Mouse (Mus musculus) olfactory bulb, adult 2 months (tissue): ENCODE data around the gene Nfe2l1. TPM values are rescaled to one million over a fixed set of nuclear protein-coding genes. Genes with fewer than 3 reads are reported as not detected.

Experiments
- H3K27ac ChIP-seq: fragments of 200-500 bp; 2 replicates; pipeline ENCODE4 v1.5.1; 2012; ENCODE audit warnings: low read depth, low read length; ENCODE audit not compliant: insufficient read depth
- H3K4me1 ChIP-seq: fragments of 200-500 bp; 2 replicates; pipeline ENCODE4 v1.6.1; 2012; ENCODE audit warnings: low read length; ENCODE audit not compliant: control insufficient read depth, insufficient read depth
- H3K4me3 ChIP-seq: fragments of 200-500 bp; 2 replicates; pipeline ENCODE4 v1.5.1; 2012; ENCODE audit warnings: mild to moderate bottlenecking, low read depth, low read length, moderate library complexity; ENCODE audit not compliant: insufficient read depth
- POLR2A ChIP-seq: fragments of 200-500 bp; IDR thresholded peaks from 2 replicates; pipeline ENCODE4 v1.6.1; 2012; ENCODE audit warnings: mild to moderate bottlenecking, low read depth, low read length, moderate library complexity; ENCODE audit not compliant: insufficient read depth
- WGBS: fragments of 180-500 bp; shearing (Covaris S2); methylation state at CpG from one replicate; pipeline ENCODE4 v1.1.7; 2018; 5-methylcytosine and 5-hydroxymethylcytosine counted together
- polyA plus RNA-seq: library from polyadenylated mRNA; stranded (reverse); fragments of >200 nt; gene quantifications from 2 replicates; pipeline ENCODE4 v1.2.4, GENCODE M21; 2012; ENCODE audit warnings: low replicate concordance; ENCODE audit not compliant: missing spikeins, insufficient read depth, insufficient read length

Nfe2l1 gene
- polyA plus RNA-seq, 1 experiment = not detected

- Histone ChIP-seq H3K4me3 (no peak overlapping the region), H3K4me1 (peaks cover 23% of the 10 kb centered on the region), H3K27ac (no peak overlapping the region)
- TF ChIP-seq POLR2A = no peak
- whole genome bisulfite sequencing = 95% methylated on average over 9 of the region's 9 CpGs
These were observed 58.3 kb downstream of the Nfe2l1 start for GRCm38 (mm10) chr11:96771274-96771975.

GRCm38 (mm10) chr11:96768240-96768639 is 61.5 kb downstream of the Nfe2l1 start:
- Histone ChIP-seq H3K27ac (no peak overlapping the region), H3K4me3 (no peak overlapping the region), H3K4me1 (peaks cover 34% of the 10 kb centered on the region)
- WGBS = 74% methylated on average over 9 of the region's 9 CpGs
- no peak for TF ChIP-seq POLR2A

Other genes starting within 250 kb of the Nfe2l1 start
- gene Snx11, start 52.4 kb downstream of the Nfe2l1 start, polyA plus RNA-seq = not detected in 2 replicates
- not detected in 2 replicates for gene Cbx1, start 40.8 kb downstream of the Nfe2l1 start, polyA plus RNA-seq
- not detected in 2 replicates for gene Copz2, start 19.9 kb upstream of the Nfe2l1 start, polyA plus RNA-seq
- gene Cdk5rap3, start 86.5 kb upstream of the Nfe2l1 start, polyA plus RNA-seq = not detected in 2 replicates
- not detected in 2 replicates for gene Prr15l, start 98.1 kb upstream of the Nfe2l1 start, polyA plus RNA-seq
- not detected in 2 replicates for gene Pnpo, start 114.0 kb upstream of the Nfe2l1 start, polyA plus RNA-seq
- not detected in 2 replicates for gene Sp2, start 153.0 kb upstream of the Nfe2l1 start, polyA plus RNA-seq
- not detected in 2 replicates for gene Sp6, start 183.4 kb upstream of the Nfe2l1 start, polyA plus RNA-seq
- gene Scrn2, start 200.0 kb upstream of the Nfe2l1 start, polyA plus RNA-seq = not detected in 2 replicates
- gene Lrrc46, start 211.4 kb upstream of the Nfe2l1 start, polyA plus RNA-seq = not detected in 2 replicates
- gene Mrpl10, start 211.6 kb upstream of the Nfe2l1 start, polyA plus RNA-seq = not detected in 2 replicates
- not detected in 2 replicates for gene Osbpl7, start 220.7 kb upstream of the Nfe2l1 start, polyA plus RNA-seq